16 mouse cellular contexts compared by ENCODE assay signal in genomic region chr5:54254005-54254404, GRCm38 (mm10).
DNase-seq lines count a peak whose midpoint lies in the region; ATAC-seq lines count a peak whose summit lies in the region.
"Had no signal": no experiment of that assay in that cellular context is flagged by ENCODE, and none has a peak within 500 bp of the region (broad histone marks: within the 10 kb centered on the region; RNA-seq: fewer than 3 reads in every experiment).

No protein-coding gene starts in this region.

- no peak for ATAC-seq in hindbrain, embryonic 13.5 days (ENCODE audit: low FRiP score)
- 0 out of 2 replicates have a peak, but pooled peaks have one; percentile 39 for ATAC-seq in midbrain, embryonic 12.5 days (ENCODE audit: low FRiP score, low read depth)
- ATAC-seq in midbrain, embryonic 15.5 days (replicated peaks) = no peak
- ATAC-seq: forebrain, embryonic 15.5 days; intestine, embryonic 15.5 days had no signal

- no peak overlapping the region for H3K27ac ChIP-seq in hindbrain, embryonic 10.5 days
- no peak overlapping the region for H3K27ac ChIP-seq in hindbrain, embryonic 13.5 days
- no peak overlapping the region for H3K27ac ChIP-seq in midbrain, embryonic 12.5 days (replicated peaks)
- H3K27ac ChIP-seq in midbrain, embryonic 15.5 days = no peak overlapping the region
- H3K27ac ChIP-seq: forebrain, embryonic 15.5 days; heart, adult 2 months; hindbrain, embryonic 12.5 days; intestine, embryonic 15.5 days had no signal

- H3K4me3 ChIP-seq in hindbrain, embryonic 10.5 days = no peak overlapping the region
- H3K4me3 ChIP-seq in hindbrain, embryonic 13.5 days = no peak overlapping the region
- no peak overlapping the region for H3K4me3 ChIP-seq in midbrain, embryonic 12.5 days
- no peak overlapping the region for H3K4me3 ChIP-seq in midbrain, embryonic 15.5 days
- H3K4me3 ChIP-seq: forebrain, embryonic 15.5 days; heart, adult 2 months; heart, embryonic 12.5 days; hindbrain, embryonic 12.5 days; intestine, embryonic 15.5 days had no signal

- WGBS in hindbrain, embryonic 10.5 days = 55% methylated on average over 7 of the region's 7 CpGs
- WGBS in hindbrain, embryonic 13.5 days = 48% methylated on average over 7 of the region's 7 CpGs
- 49% methylated on average over 7 of the region's 7 CpGs for WGBS in midbrain, embryonic 12.5 days
- WGBS in midbrain, embryonic 15.5 days = 45% methylated on average over 7 of the region's 7 CpGs

- H3K9me3 ChIP-seq in hindbrain, embryonic 10.5 days = no peaks in the 10 kb centered on the region
- H3K9me3 ChIP-seq in hindbrain, embryonic 13.5 days = no peaks in the 10 kb centered on the region
- no peaks in the 10 kb centered on the region for H3K9me3 ChIP-seq in midbrain, embryonic 12.5 days
- H3K9me3 ChIP-seq in midbrain, embryonic 15.5 days = no peaks in the 10 kb centered on the region
- H3K9me3 ChIP-seq: forebrain, embryonic 15.5 days; heart, embryonic 12.5 days; hindbrain, embryonic 12.5 days; intestine, embryonic 15.5 days had no signal

- H3K4me2 ChIP-seq in hindbrain, embryonic 13.5 days = no peak overlapping the region
- H3K4me2 ChIP-seq in midbrain, embryonic 12.5 days (replicated peaks) = no peak overlapping the region
- H3K4me2 ChIP-seq in midbrain, embryonic 15.5 days = no peak overlapping the region
- H3K4me2 ChIP-seq: forebrain, embryonic 15.5 days; heart, embryonic 12.5 days; hindbrain, embryonic 12.5 days; intestine, embryonic 15.5 days had no signal

- no peaks in the 10 kb centered on the region for H3K36me3 ChIP-seq in hindbrain, embryonic 10.5 days
- no peaks in the 10 kb centered on the region for H3K36me3 ChIP-seq in hindbrain, embryonic 13.5 days
- no peaks in the 10 kb centered on the region for H3K36me3 ChIP-seq in midbrain, embryonic 12.5 days
- no peaks in the 10 kb centered on the region for H3K36me3 ChIP-seq in midbrain, embryonic 15.5 days (replicated peaks)
- H3K36me3 ChIP-seq: forebrain, embryonic 15.5 days; heart, embryonic 12.5 days; hindbrain, embryonic 12.5 days; intestine, embryonic 15.5 days had no signal

- H3K9ac ChIP-seq in hindbrain, embryonic 13.5 days = no peak overlapping the region
- H3K9ac ChIP-seq in midbrain, embryonic 12.5 days (replicated peaks) = no peak overlapping the region
- no peak overlapping the region for H3K9ac ChIP-seq in midbrain, embryonic 15.5 days
- H3K9ac ChIP-seq: forebrain, embryonic 15.5 days; heart, embryonic 12.5 days; hindbrain, embryonic 12.5 days; intestine, embryonic 15.5 days had no signal

- DNase-seq in hindbrain, embryonic 10.5 days (ENCODE audit: low spot score) = peak; percentile 25
- peak; percentile 38 for DNase-seq in mesoderm, embryonic 11.5 days (ENCODE audit: low read depth, low spot score)
- no peak for DNase-seq in gastrocnemius, postnatal 25 days
- DNase-seq in Muller cell, postnatal 12 days (ENCODE audit: inconsistent ontology term) = no peak
- DNase-seq: adrenal gland, adult 8-10 months; adrenal gland, postnatal 36 days; cerebellum, adult 2 months; cerebellum, postnatal 10 days; heart, adult 2 months had no signal

- H3K27me3 ChIP-seq in hindbrain, embryonic 10.5 days (ENCODE audit: insufficient read depth, poor library complexity, severe bottlenecking) = no peaks in the 10 kb centered on the region
- H3K27me3 ChIP-seq in hindbrain, embryonic 13.5 days = no peaks in the 10 kb centered on the region
- H3K27me3 ChIP-seq in midbrain, embryonic 12.5 days = no peaks in the 10 kb centered on the region
- H3K27me3 ChIP-seq in midbrain, embryonic 15.5 days (replicated peaks) = no peaks in the 10 kb centered on the region
- H3K27me3 ChIP-seq: forebrain, embryonic 15.5 days; heart, embryonic 12.5 days; hindbrain, embryonic 12.5 days; intestine, embryonic 15.5 days had no signal

- peaks cover 5% of the 10 kb centered on the region; the same call in 1 of the 2 replicates for H3K4me1 ChIP-seq in hindbrain, embryonic 10.5 days (replicated peaks)
- H3K4me1 ChIP-seq in hindbrain, embryonic 13.5 days (replicated peaks) = 0 out of 2 replicates have a peak, but pooled peaks cover 3% of the 10 kb centered on the region
- H3K4me1 ChIP-seq in midbrain, embryonic 12.5 days = no peaks in the 10 kb centered on the region; the same call in 1 of the 2 replicates
- no peaks in the 10 kb centered on the region for H3K4me1 ChIP-seq in midbrain, embryonic 15.5 days
- H3K4me1 ChIP-seq: forebrain, embryonic 15.5 days; intestine, embryonic 15.5 days had no signal

Comparison
In these comparisons a context has a peak if more than half of its experiments do, and no peak if none do; other contexts are left out.
1. DNase-seq: peak in hindbrain, embryonic 10.5 days (single experiment) and mesoderm, embryonic 11.5 days (single experiment); none in gastrocnemius, postnatal 25 days (single experiment) and Muller cell, postnatal 12 days (single experiment).